Mouse (Mus musculus) E14TG2a.4 (cell line): ENCODE measurements around the gene Zfp202.

Experiments
- H3K27me3 ChIP-seq: 2 replicates; pipeline ENCODE4 v1.6.1; 2014; ENCODE audit warnings: low read length, control low read depth; ENCODE audit not compliant: insufficient read depth
- H3K36me3 ChIP-seq: 2 replicates; pipeline ENCODE4 v1.6.1; 2014; ENCODE audit warnings: low read length, control low read depth; ENCODE audit not compliant: insufficient read depth
- H3K4me1 ChIP-seq: replicated peaks from 2 replicates; pipeline ENCODE4 v1.6.1; 2014; ENCODE audit warnings: low read depth, low read length, control low read depth
- H3K4me3 ChIP-seq: replicated peaks from 2 replicates; pipeline ENCODE4 v1.5.1; 2014; ENCODE audit warnings: mild to moderate bottlenecking, low read length
- H3K9me3 ChIP-seq: 2 replicates; pipeline ENCODE4 v1.6.1; 2014; ENCODE audit warnings: low read length, control low read depth
- CTCF ChIP-seq: conservative IDR thresholded peaks from 2 replicates; pipeline ENCODE4 v1.5.1; 2014; ENCODE audit warnings: low read length
- NANOG ChIP-seq: IDR thresholded peaks from 2 replicates; pipeline ENCODE4 v1.6.1; 2014; ENCODE audit warnings: borderline replicate concordance, low read length, mixed read lengths
- POU5F1 ChIP-seq: IDR thresholded peaks from 2 replicates; pipeline ENCODE4 v1.6.1; 2014; ENCODE audit warnings: low read length, borderline replicate concordance

Zfp202 gene

GRCm38 (mm10) chr9:40206546-40206950 lies 14.4 kb downstream of the Zfp202 start:
- TF ChIP-seq NANOG (no peak), POU5F1 (no peak), CTCF (no peak)
- Histone ChIP-seq H3K27me3 (no peaks in the 10 kb centered on the region), H3K9me3 (no peaks in the 10 kb centered on the region), H3K36me3 (peaks cover 97% of the 10 kb centered on the region), H3K4me3 (0 out of 2 replicates have a peak overlapping the region, but pooled peaks have one; percentile 1), H3K4me1 (peaks cover 71% of the 10 kb centered on the region)

- Histone ChIP-seq H3K4me3 (no peak overlapping the region), H3K36me3 (peaks cover 100% of the 10 kb centered on the region), H3K9me3 (no peaks in the 10 kb centered on the region), H3K4me1 (peaks cover 88% of the 10 kb centered on the region), H3K27me3 (no peaks in the 10 kb centered on the region)
- TF ChIP-seq NANOG (no peak), CTCF (no peak), POU5F1 (no peak)
Measured at GRCm38 (mm10) chr9:40210744-40211143, 18.6 kb downstream of the Zfp202 start.

DNA sequence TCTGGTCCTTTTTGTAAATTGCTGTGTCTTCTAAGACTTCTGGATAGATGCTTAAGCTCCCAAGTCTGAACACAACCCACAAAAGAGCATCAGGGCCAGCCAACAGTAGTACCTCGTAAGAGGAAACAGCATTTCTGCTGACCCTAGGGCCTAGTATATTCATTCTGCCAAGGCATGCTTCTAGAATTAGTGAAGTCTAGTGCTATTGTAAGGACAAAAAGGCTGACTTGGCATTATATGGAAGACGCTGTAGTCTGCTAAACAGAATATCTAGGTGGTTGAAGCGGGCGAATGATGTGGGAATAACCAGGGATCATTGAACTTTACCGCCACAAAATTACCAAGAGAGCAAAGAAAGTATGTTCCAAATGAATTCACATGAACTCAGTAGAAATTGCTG lies 21.9 kb downstream of the Zfp202 start:
- TF ChIP-seq POU5F1: no peak
- no peak for TF ChIP-seq CTCF
- TF ChIP-seq NANOG: no peak
- no peak overlapping the region for H3K4me3 ChIP-seq

DNA sequence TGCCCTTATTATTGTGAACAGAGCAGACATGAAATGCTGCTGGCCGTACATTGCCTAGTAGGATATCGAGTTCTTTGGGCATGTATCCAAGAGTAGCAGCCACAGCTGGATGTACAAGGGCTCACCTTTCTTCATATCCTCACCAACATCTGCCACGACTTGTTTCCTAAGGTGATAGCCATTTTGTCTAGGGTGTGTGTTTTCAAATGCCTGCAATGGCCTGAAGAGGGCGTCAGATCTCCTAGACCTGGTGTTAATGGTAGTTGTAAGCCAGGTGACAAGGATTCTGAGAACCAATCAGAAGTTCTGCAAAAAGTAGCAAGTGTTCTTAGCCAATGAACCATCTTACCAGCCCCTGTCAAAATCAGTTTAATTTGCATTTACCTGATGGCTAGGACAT lies 24.5 kb downstream of the Zfp202 start:
- no peak overlapping the region for H3K4me3 ChIP-seq
- H3K9me3 ChIP-seq: no peaks in the 10 kb centered on the region
- TF ChIP-seq CTCF: peak; percentile 48
- no peak for TF ChIP-seq POU5F1
- H3K4me1 ChIP-seq: peaks cover 60% of the 10 kb centered on the region
- peaks cover 91% of the 10 kb centered on the region for H3K36me3 ChIP-seq
- H3K27me3 ChIP-seq: no peaks in the 10 kb centered on the region

More for the DNA sequence above, 21.9 kb downstream of the Zfp202 start:
- Histone ChIP-seq H3K36me3 (peaks cover 100% of the 10 kb centered on the region), H3K9me3 (no peaks in the 10 kb centered on the region), H3K4me1 (peaks cover 74% of the 10 kb centered on the region), H3K27me3 (no peaks in the 10 kb centered on the region)

DNA sequence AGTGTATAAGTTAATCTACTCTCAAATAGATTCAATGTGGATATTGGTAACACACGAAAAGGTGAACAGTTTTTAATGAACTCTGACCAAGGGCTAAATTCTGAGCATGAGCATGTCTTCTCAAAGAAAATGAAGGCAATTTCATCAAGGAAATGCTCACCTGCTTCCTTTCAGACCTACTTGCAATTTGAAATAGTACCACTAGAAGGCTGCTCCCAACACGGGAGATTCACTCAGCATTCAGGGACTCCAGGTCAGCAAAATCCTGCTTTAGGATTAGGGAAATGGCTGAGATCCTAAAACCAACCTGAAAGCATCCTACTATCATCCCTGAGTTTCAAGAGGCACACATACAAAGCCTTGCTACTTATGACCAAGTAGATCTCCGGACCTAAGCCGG lies 32.2 kb downstream of the Zfp202 start:
- Histone ChIP-seq H3K4me3 (no peak overlapping the region), H3K4me1 (peaks cover 77% of the 10 kb centered on the region), H3K9me3 (no peaks in the 10 kb centered on the region), H3K27me3 (no peaks in the 10 kb centered on the region), H3K36me3 (peaks cover 82% of the 10 kb centered on the region)
- TF ChIP-seq NANOG: no peak
- peak; percentile 45; the same call in 1 of the 2 replicates for TF ChIP-seq CTCF
- TF ChIP-seq POU5F1: no peak

DNA sequence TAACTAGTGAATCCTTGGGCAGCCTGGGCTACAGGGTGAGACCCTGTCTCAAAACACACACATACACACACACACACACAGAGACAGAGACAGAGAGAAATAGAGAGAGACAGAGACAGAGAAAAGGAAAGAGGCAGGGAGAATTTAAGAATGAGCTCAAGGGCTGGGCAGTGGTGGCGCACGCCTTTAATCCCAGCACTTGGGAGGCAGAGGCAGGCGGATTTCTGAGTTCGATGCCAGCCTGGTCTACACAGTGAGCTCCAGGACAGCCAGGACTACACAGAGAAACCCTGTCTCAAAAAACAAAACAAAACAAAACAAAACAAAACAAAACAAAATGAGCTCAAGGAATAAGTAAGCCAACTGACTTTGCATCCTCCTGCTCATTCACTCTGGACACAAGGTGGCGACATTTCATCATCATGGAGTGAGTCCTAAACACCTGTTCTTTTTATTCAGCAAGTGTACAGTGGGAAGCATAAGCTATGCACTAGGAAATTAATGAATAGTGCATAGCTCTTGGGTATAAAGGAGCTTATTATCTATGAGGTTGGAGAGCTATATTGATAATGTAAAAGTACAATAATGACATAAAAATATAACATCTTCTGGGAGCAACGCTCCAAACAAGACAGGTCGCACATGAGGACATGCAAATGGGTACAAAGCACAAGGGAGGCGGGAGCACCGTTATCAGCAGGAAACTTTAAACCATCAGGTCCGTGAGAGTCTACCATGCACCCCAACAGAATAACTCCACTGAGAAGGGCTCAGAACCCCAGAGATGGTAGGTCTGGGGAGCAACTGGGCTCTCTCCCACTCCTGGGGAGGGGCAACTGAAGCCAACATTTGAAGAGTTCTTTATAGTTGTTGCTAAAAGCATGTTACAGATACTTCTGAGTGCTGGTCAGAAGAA lies 36.0 kb downstream of the Zfp202 start:
- no peaks in the 10 kb centered on the region for H3K27me3 ChIP-seq
- peaks cover 98% of the 10 kb centered on the region for H3K4me1 ChIP-seq
- H3K36me3 ChIP-seq: peaks cover 98% of the 10 kb centered on the region
- H3K9me3 ChIP-seq: peaks cover 15% of the 10 kb centered on the region
- H3K4me3 ChIP-seq: no peak overlapping the region
- TF ChIP-seq POU5F1 (no peak), NANOG (no peak), CTCF (peak; percentile 59)

DNA sequence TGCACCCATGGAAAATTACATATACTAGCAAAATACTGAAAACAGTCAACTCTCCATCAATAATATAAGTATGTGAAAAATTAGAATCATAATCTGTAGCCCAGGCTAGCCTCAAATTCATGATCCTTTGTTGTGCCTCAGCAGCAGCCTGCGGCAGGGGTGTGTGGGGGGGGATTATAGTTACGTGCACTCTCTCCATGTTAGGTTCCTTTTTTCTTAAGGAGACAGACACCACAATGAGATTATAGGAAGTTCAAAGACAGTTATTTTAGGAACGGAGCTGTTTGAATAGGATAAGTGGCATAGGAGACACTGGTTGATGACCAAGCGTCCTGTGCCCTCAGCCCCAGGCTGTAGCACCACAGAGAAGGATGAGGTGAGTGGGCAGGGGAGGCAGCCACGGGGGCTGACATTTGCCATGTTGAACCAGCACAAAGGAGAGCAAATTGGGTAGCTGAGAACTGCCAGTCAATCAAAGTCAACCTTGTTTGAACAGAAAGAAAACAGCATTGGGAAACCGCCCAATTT lies 36.8 kb downstream of the Zfp202 start:
- H3K4me3 ChIP-seq: peak overlapping the region; percentile 27; the same call in 1 of the 2 replicates
- no peaks in the 10 kb centered on the region for H3K27me3 ChIP-seq
- H3K36me3 ChIP-seq: peaks cover 98% of the 10 kb centered on the region
- peaks cover 97% of the 10 kb centered on the region for H3K4me1 ChIP-seq
- H3K9me3 ChIP-seq: peaks cover 19% of the 10 kb centered on the region
- TF ChIP-seq CTCF (no peak), NANOG (no peak), POU5F1 (no peak)

- Histone ChIP-seq H3K27me3 (no peaks in the 10 kb centered on the region), H3K9me3 (peaks cover 22% of the 10 kb centered on the region)
- TF ChIP-seq POU5F1 (no peak), NANOG (no peak), CTCF (no peak)
Measured at GRCm38 (mm10) chr9:40229479-40229878, 37.4 kb downstream of the Zfp202 start.

DNA sequence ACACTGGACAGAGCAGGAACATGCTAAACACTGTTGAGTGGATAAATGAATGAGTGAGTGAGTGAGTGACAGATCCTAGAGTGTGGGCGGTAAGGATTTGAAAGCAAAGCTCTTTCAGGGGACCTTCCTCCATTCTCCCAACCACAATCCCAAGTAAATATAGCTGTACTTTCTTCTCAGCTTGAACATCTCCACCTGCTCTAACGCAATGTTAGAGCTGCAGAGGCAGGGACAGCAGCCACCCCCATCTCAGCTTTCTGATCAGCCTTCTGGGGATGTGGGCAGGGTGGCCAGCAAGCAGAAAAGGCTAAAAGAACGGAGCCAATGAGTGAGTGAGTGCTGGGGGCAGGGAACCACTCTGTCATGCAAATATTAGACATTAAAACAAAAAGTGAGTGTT lies 38.9 kb downstream of the Zfp202 start:
- H3K4me1 ChIP-seq: peaks cover 96% of the 10 kb centered on the region
- TF ChIP-seq POU5F1: no peak
- TF ChIP-seq NANOG: no peak
- TF ChIP-seq CTCF: no peak
- peaks cover 22% of the 10 kb centered on the region for H3K9me3 ChIP-seq
- no peaks in the 10 kb centered on the region for H3K27me3 ChIP-seq
- no peak overlapping the region for H3K4me3 ChIP-seq
- H3K36me3 ChIP-seq: peaks cover 98% of the 10 kb centered on the region

More at GRCm38 (mm10) chr9:40229479-40229878, 37.4 kb downstream of the Zfp202 start:
- H3K4me3 ChIP-seq: peak overlapping the region; percentile 27; the same call in 1 of the 2 replicates
- H3K4me1 ChIP-seq: peaks cover 97% of the 10 kb centered on the region
- peaks cover 98% of the 10 kb centered on the region for H3K36me3 ChIP-seq
